Mouse (Mus musculus): ENCODE measurements around the gene Nedd8. TPM values are rescaled to one million over a fixed set of nuclear protein-coding genes. Genes with fewer than 3 reads are reported as not detected.

The Nedd8 gene
- polyA plus RNA-seq, 1 experiment: 361 TPM

DNA sequence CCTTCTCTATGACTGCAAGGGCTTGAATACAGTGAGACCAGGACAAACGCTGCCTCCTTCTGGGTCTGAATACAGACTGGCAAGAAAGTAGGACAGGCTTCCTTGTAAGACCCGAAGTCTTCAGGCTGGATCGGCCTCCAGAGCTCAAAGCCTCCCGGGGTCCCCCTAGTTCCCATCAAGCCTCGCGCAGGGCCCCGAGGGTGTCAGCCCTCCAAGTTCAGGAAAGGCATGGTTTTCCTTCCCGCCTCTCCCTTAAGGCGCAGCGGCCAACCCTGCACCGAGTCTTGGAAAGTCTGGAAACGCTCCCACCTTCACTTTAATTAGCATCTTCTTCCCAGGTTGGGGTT is 465 bp downstream of the Nedd8 start:
- Histone ChIP-seq H3ac (ENCODE audit: control insufficient read depth, insufficient read length) (peak overlapping the region; percentile 87), H3K27me3 (ENCODE audit: control insufficient read depth, insufficient read depth, insufficient read length) (no peaks in the 10 kb centered on the region), H3K79me2 (ENCODE audit: control insufficient read depth, insufficient read depth) (peaks cover 60% of the 10 kb centered on the region), H3K4me3 (peak overlapping the region; percentile 82), H3K36me3 (ENCODE audit: control insufficient read depth, insufficient read depth) (peaks cover 10% of the 10 kb centered on the region), H3K4me2 (ENCODE audit: low read depth) (peak overlapping the region; percentile 80)
- TF ChIP-seq MYOD1 (IDR thresholded peaks at IDR 0.05; ENCODE audit: control insufficient read depth in 1 of 3, insufficient read length in 2 of 3, low read depth in 2 of 3): no peak
- TF ChIP-seq TCF3 (IDR thresholded peaks at IDR 0.05; ENCODE audit: insufficient read length, low read depth): no peak
- no peak for TF ChIP-seq POLR2A (IDR thresholded peaks at IDR 0.05; ENCODE audit: insufficient read length, low read depth)
- no peak for TF ChIP-seq TCF12 (IDR thresholded peaks at IDR 0.05; ENCODE audit: insufficient read depth, poor library complexity, severe bottlenecking)
- TF ChIP-seq E2F4 (IDR thresholded peaks at IDR 0.05; ENCODE audit: insufficient read depth): no peak
- TF ChIP-seq CEBPB (IDR thresholded peaks at IDR 0.05; ENCODE audit: insufficient read depth, poor library complexity, severe bottlenecking): no peak
- no peak for TF ChIP-seq MAX (IDR thresholded peaks at IDR 0.05; ENCODE audit: low read depth)
- TF ChIP-seq POLR2AphosphoS2 (IDR thresholded peaks at IDR 0.05; ENCODE audit: insufficient read length, low read depth): no peak
- no peak for TF ChIP-seq MYOG (IDR thresholded peaks at IDR 0.05; ENCODE audit: control insufficient read depth in 1 of 3, insufficient read depth in 1 of 3, insufficient read length in 2 of 3, low read depth in 2 of 3)

DNA sequence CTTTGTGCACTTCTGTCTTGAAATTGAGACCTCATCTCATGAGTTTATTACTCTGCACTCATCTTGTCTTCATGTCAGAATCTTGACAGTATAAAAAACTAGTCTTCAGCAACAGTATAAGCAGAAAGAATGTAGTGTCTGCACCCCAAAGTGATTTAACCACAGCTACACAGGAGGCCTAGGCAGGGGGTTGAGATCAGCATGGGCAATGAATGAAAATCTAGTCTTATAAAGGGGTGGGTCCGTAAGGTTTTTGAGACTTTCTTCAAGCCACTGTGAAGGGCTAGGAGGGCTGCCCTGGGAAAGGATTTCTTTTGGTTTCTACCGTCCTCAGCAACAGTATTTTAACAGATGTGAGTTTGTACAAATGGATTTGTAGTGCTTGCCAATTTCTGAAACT is 11.3 kb downstream of the Nedd8 start:
- H3K36me3 ChIP-seq (ENCODE audit: control insufficient read depth, insufficient read depth): peaks cover 13% of the 10 kb centered on the region
- no peak for TF ChIP-seq MAX (IDR thresholded peaks at IDR 0.05; ENCODE audit: low read depth)
- no peak for TF ChIP-seq CEBPB (IDR thresholded peaks at IDR 0.05; ENCODE audit: insufficient read depth, poor library complexity, severe bottlenecking)
- TF ChIP-seq TCF12 (IDR thresholded peaks at IDR 0.05; ENCODE audit: insufficient read depth, poor library complexity, severe bottlenecking): no peak
- no peak for TF ChIP-seq TCF3 (IDR thresholded peaks at IDR 0.05; ENCODE audit: insufficient read length, low read depth)
- TF ChIP-seq SRF (IDR thresholded peaks at IDR 0.05; ENCODE audit: control insufficient read depth, insufficient read length, low read depth): no peak
- TF ChIP-seq USF1 (IDR thresholded peaks at IDR 0.05; ENCODE audit: low read depth): no peak
- no peaks in the 10 kb centered on the region for H3K79me2 ChIP-seq (ENCODE audit: control insufficient read depth, insufficient read depth)
- H3K4me2 ChIP-seq (ENCODE audit: low read depth): peak overlapping the region; percentile 64
- no peak overlapping the region for H3ac ChIP-seq (ENCODE audit: control insufficient read depth, insufficient read length)
- H3K4me3 ChIP-seq: peak overlapping the region; percentile 66
- H3K27me3 ChIP-seq (ENCODE audit: control insufficient read depth, insufficient read depth, insufficient read length): no peaks in the 10 kb centered on the region

DNA sequence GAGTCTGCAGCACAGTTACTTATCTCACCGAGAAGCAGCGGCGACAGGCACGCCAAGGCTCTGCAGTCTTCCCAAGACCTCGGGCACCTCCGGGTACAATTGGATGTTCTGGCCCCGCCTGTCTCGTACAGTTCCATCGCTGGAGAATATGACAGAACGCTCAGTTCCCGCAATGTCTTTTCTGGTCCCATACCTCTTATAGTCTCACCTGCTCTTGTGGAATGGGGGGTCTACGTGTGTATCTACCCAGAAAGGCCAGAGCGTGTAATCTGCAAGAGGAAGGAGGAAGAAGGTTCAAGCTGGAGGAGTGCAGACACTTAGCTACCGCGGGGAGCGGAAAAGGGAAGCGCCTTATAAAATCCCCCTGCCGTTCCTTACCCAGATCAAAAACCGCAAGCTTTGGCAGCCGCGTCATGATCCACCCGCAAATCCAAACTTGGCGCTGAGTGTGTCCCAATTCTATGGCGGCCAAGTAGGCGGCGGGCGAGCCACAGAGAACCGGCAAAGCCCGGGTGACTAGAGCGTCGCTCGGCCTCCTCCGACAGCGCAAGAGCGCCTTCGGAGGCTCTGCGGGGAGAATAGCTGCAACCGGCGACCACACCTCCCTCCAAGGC is 11.9 kb downstream of the Nedd8 start, which contains the start of gene Mdp1:
Gene Mdp1 (minus strand): TSS at position 549 of the 614 bp plus-strand sequence.
- Histone ChIP-seq H3K27me3 (ENCODE audit: control insufficient read depth, insufficient read depth, insufficient read length) (no peaks in the 10 kb centered on the region), H3K36me3 (ENCODE audit: control insufficient read depth, insufficient read depth) (peaks cover 13% of the 10 kb centered on the region), H3ac (ENCODE audit: control insufficient read depth, insufficient read length) (peak within 1 kb of the TSS; percentile 51), H3K4me2 (ENCODE audit: low read depth) (peak within 1 kb of the TSS; percentile 72), H3K79me2 (ENCODE audit: control insufficient read depth, insufficient read depth) (no peaks in the 10 kb centered on the region), H3K4me3 (peak within 1 kb of the TSS; percentile 66)
- TF ChIP-seq CEBPB (IDR thresholded peaks at IDR 0.05; ENCODE audit: insufficient read depth, poor library complexity, severe bottlenecking) (no peak), POLR2AphosphoS2 (IDR thresholded peaks at IDR 0.05; ENCODE audit: insufficient read length, low read depth) (peak; percentile 15), POLR2A (IDR thresholded peaks at IDR 0.05; ENCODE audit: insufficient read length, low read depth) (peak; percentile 53), REST (IDR thresholded peaks at IDR 0.05; ENCODE audit: insufficient read depth, insufficient read length) (no peak), MAX (IDR thresholded peaks at IDR 0.05; ENCODE audit: low read depth) (no peak), MYOG (IDR thresholded peaks at IDR 0.05; ENCODE audit: control insufficient read depth in 1 of 3, insufficient read depth in 1 of 3, insufficient read length in 2 of 3, low read depth in 2 of 3) (peak in 1 of 3 experiments; percentile 10)

DNA sequence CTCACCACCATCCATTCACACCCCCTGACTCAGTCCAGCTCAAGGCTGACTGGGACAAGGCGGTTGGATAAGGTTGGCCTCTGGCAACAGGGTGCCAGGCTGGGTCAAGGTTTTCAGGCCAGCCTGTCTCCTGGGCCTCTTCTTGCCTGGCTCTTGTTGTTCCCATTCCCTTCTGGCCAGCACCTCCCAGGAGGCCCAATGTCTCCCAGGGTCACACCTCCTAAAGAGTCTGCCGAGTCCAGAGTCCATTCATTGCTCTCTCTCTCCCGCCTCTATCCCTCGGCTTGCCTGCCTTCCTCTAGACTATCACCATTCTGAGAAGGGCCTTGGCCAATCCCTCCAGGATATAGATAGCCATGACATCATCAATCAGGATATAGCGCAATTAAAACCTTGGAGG is 13.9 kb downstream of the Nedd8 start:
- no peak for TF ChIP-seq POLR2AphosphoS2 (IDR thresholded peaks at IDR 0.05; ENCODE audit: insufficient read length, low read depth)
- no peak for TF ChIP-seq USF1 (IDR thresholded peaks at IDR 0.05; ENCODE audit: low read depth)
- no peak for TF ChIP-seq POLR2A (IDR thresholded peaks at IDR 0.05; ENCODE audit: insufficient read length, low read depth)
- no peak for TF ChIP-seq MAX (IDR thresholded peaks at IDR 0.05; ENCODE audit: low read depth)
- TF ChIP-seq MYOD1 (IDR thresholded peaks at IDR 0.05; ENCODE audit: control insufficient read depth in 1 of 3, insufficient read length in 2 of 3, low read depth in 2 of 3): no peak
- no peak for TF ChIP-seq MYOG (IDR thresholded peaks at IDR 0.05; ENCODE audit: control insufficient read depth in 1 of 3, insufficient read depth in 1 of 3, insufficient read length in 2 of 3, low read depth in 2 of 3)
- no peak for TF ChIP-seq TCF3 (IDR thresholded peaks at IDR 0.05; ENCODE audit: insufficient read length, low read depth)
- TF ChIP-seq REST (IDR thresholded peaks at IDR 0.05; ENCODE audit: insufficient read depth, insufficient read length): no peak
- TF ChIP-seq E2F4 (IDR thresholded peaks at IDR 0.05; ENCODE audit: insufficient read depth): no peak
- TF ChIP-seq CEBPB (IDR thresholded peaks at IDR 0.05; ENCODE audit: insufficient read depth, poor library complexity, severe bottlenecking): no peak
- TF ChIP-seq TCF12 (IDR thresholded peaks at IDR 0.05; ENCODE audit: insufficient read depth, poor library complexity, severe bottlenecking): no peak
- TF ChIP-seq SRF (IDR thresholded peaks at IDR 0.05; ENCODE audit: control insufficient read depth, insufficient read length, low read depth): no peak
- Histone ChIP-seq H3K4me3 (no peak overlapping the region), H3K36me3 (ENCODE audit: control insufficient read depth, insufficient read depth) (peaks cover 4% of the 10 kb centered on the region), H3K4me2 (ENCODE audit: low read depth) (no peak overlapping the region), H3K27me3 (ENCODE audit: control insufficient read depth, insufficient read depth, insufficient read length) (no peaks in the 10 kb centered on the region), H3ac (ENCODE audit: control insufficient read depth, insufficient read length) (no peak overlapping the region), H3K79me2 (ENCODE audit: control insufficient read depth, insufficient read depth) (no peaks in the 10 kb centered on the region)

DNA sequence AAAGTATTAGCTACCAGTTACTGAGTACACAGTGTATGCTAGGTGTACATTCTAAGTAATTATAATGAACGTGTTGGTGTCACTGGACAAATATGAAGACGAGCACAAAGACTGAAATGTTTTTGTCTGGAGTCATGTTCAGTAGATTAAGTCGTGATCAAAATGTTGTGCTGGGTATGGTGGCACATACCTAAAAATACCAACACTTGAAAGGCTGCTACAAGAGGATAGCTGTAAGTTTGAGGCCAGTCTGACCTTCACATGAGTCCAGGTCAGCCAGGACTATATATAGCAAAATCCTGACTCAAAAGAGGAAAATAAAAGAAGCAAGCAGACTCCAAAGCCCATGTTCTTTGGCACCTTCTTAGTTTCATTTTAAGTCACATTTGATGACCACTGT is 15.0 kb downstream of the Nedd8 start:
- Histone ChIP-seq H3K4me3 (no peak overlapping the region), H3K4me2 (ENCODE audit: low read depth) (no peak overlapping the region), H3ac (ENCODE audit: control insufficient read depth, insufficient read length) (no peak overlapping the region), H3K36me3 (ENCODE audit: control insufficient read depth, insufficient read depth) (no peaks in the 10 kb centered on the region), H3K27me3 (ENCODE audit: control insufficient read depth, insufficient read depth, insufficient read length) (no peaks in the 10 kb centered on the region), H3K79me2 (ENCODE audit: control insufficient read depth, insufficient read depth) (no peaks in the 10 kb centered on the region)
- TF ChIP-seq POLR2AphosphoS2 (IDR thresholded peaks at IDR 0.05; ENCODE audit: insufficient read length, low read depth) (no peak), CEBPB (IDR thresholded peaks at IDR 0.05; ENCODE audit: insufficient read depth, poor library complexity, severe bottlenecking) (no peak)

Data from myocyte (in vitro differentiated cells).